Mouse (Mus musculus): ENCODE data around the gene Tmem178. TPM values are rescaled to one million over a fixed set of nuclear protein-coding genes. Genes with fewer than 3 reads are reported as not detected.
A peak's percentile ranks its signal among the peaks of the same experiment; 100 is the strongest.

Tmem178 gene
- polyA plus RNA-seq, 1 experiment from 2014 or later: 29.4 TPM

DNA sequence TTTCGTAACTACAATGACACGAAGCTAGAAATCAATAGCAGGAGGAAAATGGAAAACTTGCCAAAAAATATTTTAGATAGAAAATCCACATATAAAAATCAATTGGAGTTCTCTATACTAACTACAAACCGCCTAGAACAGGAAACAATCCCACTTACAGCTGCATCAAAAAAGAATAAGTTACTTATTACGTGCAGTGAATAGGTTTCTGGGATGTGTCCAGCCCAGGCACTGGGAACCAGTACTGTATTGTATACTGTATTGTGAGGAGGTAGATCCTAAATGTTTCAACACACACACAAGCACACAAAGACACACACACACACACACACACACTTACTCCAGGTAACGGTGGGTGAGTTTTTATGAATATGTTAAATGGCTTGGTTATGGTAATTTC is 32.8 kb downstream of the Tmem178 start:
- no peaks in the 10 kb centered on the region for H3K36me3 ChIP-seq (ENCODE audit: control insufficient read depth, insufficient read depth, low read length)
- H3K9me3 ChIP-seq (ENCODE audit: control insufficient read depth, low read length): no peaks in the 10 kb centered on the region
- 83% methylated on average over 5 of the region's 5 CpGs for WGBS
- no peak for ATAC-seq
- no peaks in the 10 kb centered on the region for H3K27me3 ChIP-seq (replicated peaks; ENCODE audit: control insufficient read depth, insufficient read depth, low read length)
- H3K4me3 ChIP-seq (ENCODE audit: low read length): no peak overlapping the region
- H3K9ac ChIP-seq (ENCODE audit: low read depth, low read length): no peak overlapping the region
- H3K4me2 ChIP-seq (ENCODE audit: low read length): no peak overlapping the region
- H3K4me1 ChIP-seq (ENCODE audit: control insufficient read depth, insufficient read depth, low read depth, low read length): peaks cover 3% of the 10 kb centered on the region
- no peak overlapping the region for H3K27ac ChIP-seq (ENCODE audit: low read depth, low read length)

DNA sequence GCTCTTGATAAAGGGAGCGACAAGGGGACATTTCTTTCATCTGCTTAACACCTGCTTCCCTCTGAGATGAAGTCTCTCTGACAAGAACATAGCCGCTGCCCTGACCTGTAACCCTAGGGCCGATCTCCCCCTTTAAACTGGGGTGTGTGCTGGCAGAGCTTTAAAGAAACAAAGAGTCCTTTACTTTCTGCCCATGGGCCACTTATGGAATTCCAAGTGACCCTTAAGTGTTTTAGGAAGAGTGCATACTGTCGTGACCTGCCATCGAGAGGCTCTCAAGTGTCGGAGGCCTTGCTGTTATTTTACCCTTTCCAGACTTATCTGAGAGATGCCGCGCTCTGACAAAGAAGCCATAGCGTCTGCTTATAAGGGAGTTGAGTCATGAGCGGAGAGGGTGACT is 35.7 kb downstream of the Tmem178 start:
- no peaks in the 10 kb centered on the region for H3K9me3 ChIP-seq (ENCODE audit: control insufficient read depth, low read length)
- H3K4me3 ChIP-seq (ENCODE audit: low read length): no peak overlapping the region
- peaks cover 3% of the 10 kb centered on the region for H3K4me1 ChIP-seq (ENCODE audit: control insufficient read depth, insufficient read depth, low read depth, low read length)
- WGBS: 83% methylated on average over 10 of the region's 10 CpGs
- H3K4me2 ChIP-seq (ENCODE audit: low read length): no peak overlapping the region
- H3K27me3 ChIP-seq (replicated peaks; ENCODE audit: control insufficient read depth, insufficient read depth, low read length): no peaks in the 10 kb centered on the region
- no peak for ATAC-seq
- H3K9ac ChIP-seq (ENCODE audit: low read depth, low read length): no peak overlapping the region
- H3K36me3 ChIP-seq (ENCODE audit: control insufficient read depth, insufficient read depth, low read length): no peaks in the 10 kb centered on the region
- no peak overlapping the region for H3K27ac ChIP-seq (ENCODE audit: low read depth, low read length)

DNA sequence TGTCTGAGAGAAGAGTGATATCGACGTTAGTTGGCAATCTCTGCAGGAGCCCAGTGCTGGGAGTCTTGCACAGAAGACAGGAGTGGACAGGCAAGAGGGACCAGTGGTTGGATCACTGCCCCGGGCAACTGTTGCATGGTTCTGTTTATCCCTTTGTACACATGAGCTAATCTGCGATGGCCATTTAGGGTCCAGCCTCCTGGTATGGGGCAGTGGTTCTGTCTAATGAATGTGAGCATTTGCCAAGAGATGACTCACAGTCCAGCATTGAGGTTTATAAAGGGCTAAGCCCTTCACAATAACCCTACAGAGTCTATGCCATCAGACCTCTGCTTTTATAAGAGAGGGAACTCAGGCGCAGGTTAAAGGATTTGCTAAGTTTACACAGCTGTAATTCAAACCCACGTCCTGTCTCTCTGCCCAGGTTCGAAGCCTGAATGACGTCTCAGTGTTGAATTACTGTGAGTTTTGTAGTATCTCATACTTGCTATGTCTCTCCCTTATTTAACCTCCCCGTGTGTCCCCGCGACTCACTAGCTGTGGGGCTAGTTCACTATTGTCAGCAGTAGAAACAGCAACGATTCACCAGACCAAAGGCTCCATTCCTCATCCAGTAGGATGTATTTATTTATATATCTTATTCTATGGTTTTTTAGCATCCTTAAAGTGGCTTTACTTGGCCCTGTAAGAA is 37.4 kb downstream of the Tmem178 start:
- H3K4me2 ChIP-seq (ENCODE audit: low read length): no peak overlapping the region
- WGBS: 54% methylated on average over 12 of the region's 12 CpGs

GRCm38 (mm10) chr17:80982412-80982787 is 38.0 kb downstream of the Tmem178 start:
- Histone ChIP-seq H3K27ac (ENCODE audit: low read depth, low read length) (peak overlapping the region; percentile 37), H3K27me3 (replicated peaks; ENCODE audit: control insufficient read depth, insufficient read depth, low read length) (no peaks in the 10 kb centered on the region), H3K36me3 (ENCODE audit: control insufficient read depth, insufficient read depth, low read length) (no peaks in the 10 kb centered on the region), H3K9ac (ENCODE audit: low read depth, low read length) (no peak overlapping the region), H3K4me1 (ENCODE audit: control insufficient read depth, insufficient read depth, low read depth, low read length) (peaks cover 3% of the 10 kb centered on the region), H3K4me2 (ENCODE audit: low read length) (no peak overlapping the region), H3K4me3 (ENCODE audit: low read length) (no peak overlapping the region), H3K9me3 (ENCODE audit: control insufficient read depth, low read length) (no peaks in the 10 kb centered on the region)
- ATAC-seq: peak; percentile 90
- 5% methylated on average over 8 of the region's 8 CpGs for WGBS

More for the DNA sequence above, 37.4 kb downstream of the Tmem178 start:
- no peaks in the 10 kb centered on the region for H3K36me3 ChIP-seq (ENCODE audit: control insufficient read depth, insufficient read depth, low read length)
- peak; percentile 60 for ATAC-seq
- H3K9me3 ChIP-seq (ENCODE audit: control insufficient read depth, low read length): no peaks in the 10 kb centered on the region
- H3K9ac ChIP-seq (ENCODE audit: low read depth, low read length): peak overlapping the region; percentile 29; the same call in 1 of the 2 replicates
- peaks cover 3% of the 10 kb centered on the region for H3K4me1 ChIP-seq (ENCODE audit: control insufficient read depth, insufficient read depth, low read depth, low read length)
- no peaks in the 10 kb centered on the region for H3K27me3 ChIP-seq (replicated peaks; ENCODE audit: control insufficient read depth, insufficient read depth, low read length)
- peak overlapping the region; percentile 37 for H3K27ac ChIP-seq (ENCODE audit: low read depth, low read length)
- no peak overlapping the region for H3K4me3 ChIP-seq (ENCODE audit: low read length)

DNA sequence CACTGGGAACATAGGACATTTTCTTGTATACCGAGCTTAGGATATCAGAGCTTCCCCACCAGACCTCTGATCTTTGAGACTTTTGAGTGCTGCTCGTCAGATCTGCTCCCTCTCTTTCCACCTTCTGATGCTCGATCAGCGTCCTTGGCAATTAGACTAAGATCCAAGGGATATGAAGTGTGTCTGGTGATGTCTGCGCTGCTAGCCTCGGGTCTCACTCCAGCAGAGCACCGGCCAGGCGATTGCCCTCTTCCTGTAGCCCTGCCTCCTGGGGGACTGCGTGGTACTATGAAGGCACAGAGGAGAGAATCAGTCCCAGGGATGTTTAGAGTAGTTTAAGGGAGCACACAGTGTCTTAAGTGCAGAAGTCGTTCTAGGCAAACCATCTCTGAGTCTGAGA is 38.5 kb downstream of the Tmem178 start:
- Histone ChIP-seq H3K9ac (ENCODE audit: low read depth, low read length) (no peak overlapping the region), H3K4me3 (ENCODE audit: low read length) (no peak overlapping the region), H3K4me2 (ENCODE audit: low read length) (no peak overlapping the region), H3K27me3 (replicated peaks; ENCODE audit: control insufficient read depth, insufficient read depth, low read length) (no peaks in the 10 kb centered on the region), H3K4me1 (ENCODE audit: control insufficient read depth, insufficient read depth, low read depth, low read length) (peaks cover 3% of the 10 kb centered on the region), H3K36me3 (ENCODE audit: control insufficient read depth, insufficient read depth, low read length) (no peaks in the 10 kb centered on the region), H3K9me3 (ENCODE audit: control insufficient read depth, low read length) (no peaks in the 10 kb centered on the region), H3K27ac (ENCODE audit: low read depth, low read length) (no peak overlapping the region)
- WGBS: 76% methylated on average over 10 of the region's 10 CpGs
- no peak for ATAC-seq

GRCm38 (mm10) chr17:80991535-80992127 is 47.2 kb downstream of the Tmem178 start:
- Histone ChIP-seq H3K4me2 (ENCODE audit: low read length) (no peak overlapping the region), H3K4me3 (ENCODE audit: low read length) (no peak overlapping the region), H3K4me1 (ENCODE audit: control insufficient read depth, insufficient read depth, low read depth, low read length) (no peaks in the 10 kb centered on the region; the same call in 1 of the 2 replicates), H3K9ac (ENCODE audit: low read depth, low read length) (no peak overlapping the region), H3K36me3 (ENCODE audit: control insufficient read depth, insufficient read depth, low read length) (no peaks in the 10 kb centered on the region), H3K27me3 (replicated peaks; ENCODE audit: control insufficient read depth, insufficient read depth, low read length) (no peaks in the 10 kb centered on the region), H3K9me3 (ENCODE audit: control insufficient read depth, low read length) (no peaks in the 10 kb centered on the region), H3K27ac (ENCODE audit: low read depth, low read length) (no peak overlapping the region)
- ATAC-seq: peak; percentile 55
- 59% methylated on average over 8 of the region's 8 CpGs for WGBS

DNA sequence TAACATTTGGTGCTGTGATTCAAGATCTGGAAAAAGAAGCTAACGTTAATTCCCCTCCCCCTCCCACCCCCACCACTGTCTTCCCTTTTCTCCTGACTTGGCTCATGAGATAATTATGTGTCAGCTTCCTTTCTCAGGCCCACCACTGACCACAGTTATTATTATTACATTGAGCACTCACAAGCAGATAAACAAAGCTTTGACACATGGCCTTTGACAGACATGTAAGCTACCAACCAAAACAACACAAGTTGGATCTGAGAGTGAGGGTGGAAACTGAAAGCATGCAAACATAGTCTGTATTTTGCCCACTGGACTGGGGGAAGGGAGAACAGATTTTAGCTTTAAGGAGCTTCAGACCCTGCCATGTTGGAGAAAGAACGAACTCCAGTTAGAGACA is 52.8 kb downstream of the Tmem178 start:
- no peaks in the 10 kb centered on the region for H3K9me3 ChIP-seq (ENCODE audit: control insufficient read depth, low read length)
- no peak for ATAC-seq
- no peaks in the 10 kb centered on the region for H3K36me3 ChIP-seq (ENCODE audit: control insufficient read depth, insufficient read depth, low read length)
- H3K27ac ChIP-seq (ENCODE audit: low read depth, low read length): no peak overlapping the region
- no peaks in the 10 kb centered on the region for H3K4me1 ChIP-seq (ENCODE audit: control insufficient read depth, insufficient read depth, low read depth, low read length)
- WGBS: 77% methylated on average over 2 of the region's 2 CpGs
- no peaks in the 10 kb centered on the region for H3K27me3 ChIP-seq (replicated peaks; ENCODE audit: control insufficient read depth, insufficient read depth, low read length)
- no peak overlapping the region for H3K9ac ChIP-seq (ENCODE audit: low read depth, low read length)
- H3K4me3 ChIP-seq (ENCODE audit: low read length): no peak overlapping the region
- H3K4me2 ChIP-seq (ENCODE audit: low read length): no peak overlapping the region

GRCm38 (mm10) chr17:80998958-80999357 is 54.5 kb downstream of the Tmem178 start:
- 41% methylated on average over 6 of the region's 6 CpGs for WGBS
- Histone ChIP-seq H3K4me1 (ENCODE audit: control insufficient read depth, insufficient read depth, low read depth, low read length) (no peaks in the 10 kb centered on the region), H3K36me3 (ENCODE audit: control insufficient read depth, insufficient read depth, low read length) (no peaks in the 10 kb centered on the region), H3K4me2 (ENCODE audit: low read length) (no peak overlapping the region), H3K9ac (ENCODE audit: low read depth, low read length) (no peak overlapping the region), H3K27me3 (replicated peaks; ENCODE audit: control insufficient read depth, insufficient read depth, low read length) (no peaks in the 10 kb centered on the region), H3K27ac (ENCODE audit: low read depth, low read length) (no peak overlapping the region), H3K4me3 (ENCODE audit: low read length) (no peak overlapping the region), H3K9me3 (ENCODE audit: control insufficient read depth, low read length) (no peaks in the 10 kb centered on the region)
- ATAC-seq: no peak

DNA sequence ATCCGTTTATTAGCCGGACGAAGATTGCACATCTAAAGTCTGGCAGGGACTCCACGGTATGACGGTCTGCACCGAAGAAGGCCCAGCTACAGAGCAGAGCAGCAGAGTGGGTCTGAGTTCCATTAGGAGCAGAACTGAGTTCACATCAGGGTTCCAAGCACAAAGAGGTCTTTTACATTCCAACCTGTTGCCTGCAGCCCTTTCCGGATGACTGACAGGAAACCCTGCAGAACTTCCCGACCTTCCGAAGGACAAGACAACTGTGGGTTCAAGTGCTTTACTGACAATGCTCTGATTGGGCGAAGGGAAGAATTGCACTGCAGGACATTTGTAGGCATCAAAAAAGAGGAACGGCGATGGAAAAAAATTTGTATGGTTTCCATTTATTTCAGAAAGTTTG is 56.6 kb downstream of the Tmem178 start:
- no peak overlapping the region for H3K27ac ChIP-seq (ENCODE audit: low read depth, low read length)
- H3K4me1 ChIP-seq (ENCODE audit: control insufficient read depth, insufficient read depth, low read depth, low read length): no peaks in the 10 kb centered on the region
- 62% methylated on average over 12 of the region's 12 CpGs for WGBS
- H3K4me3 ChIP-seq (ENCODE audit: low read length): no peak overlapping the region
- H3K27me3 ChIP-seq (replicated peaks; ENCODE audit: control insufficient read depth, insufficient read depth, low read length): no peaks in the 10 kb centered on the region
- no peak overlapping the region for H3K9ac ChIP-seq (ENCODE audit: low read depth, low read length)
- no peak for ATAC-seq
- no peaks in the 10 kb centered on the region for H3K36me3 ChIP-seq (ENCODE audit: control insufficient read depth, insufficient read depth, low read length)
- H3K9me3 ChIP-seq (ENCODE audit: control insufficient read depth, low read length): no peaks in the 10 kb centered on the region
- H3K4me2 ChIP-seq (ENCODE audit: low read length): no peak overlapping the region

Data from hindbrain, embryonic 16.5 days (tissue).